Mouse (Mus musculus) embryonic facial prominence, embryonic 11.5 days (tissue): ENCODE measurements at regions not wholly inside any gene's neighbourhood (a gene's known extent, or its start where the extent isn't known, plus 50 kb on each side); places are given as distances from the start of the nearest gene placed in this dataset.

Experiments
- ATAC-seq: fragments of 200-750 bp; cut with Nextera tagmentation; replicated peaks from 2 replicates; pipeline ENCODE4 v1.8.0; 2017; ENCODE audit warnings: low read depth; ENCODE audit not compliant: insufficient number of reproducible peaks, low FRiP score, low TSS enrichment
- DNase-seq: peaks from one replicate; pipeline ENCODE4 v3.0.0-alpha.2; 2015; ENCODE audit warnings: low spot score
- H3K27ac ChIP-seq: fragments of 300-500 bp; sonication (generic); replicated peaks from 2 replicates; pipeline ENCODE4 v1.5.1; 2014; ENCODE audit warnings: mild to moderate bottlenecking, low read depth, low read length, control low read depth
- H3K27me3 ChIP-seq: fragments of 300-500 bp; sonication (generic); 2 replicates; pipeline ENCODE4 v1.6.1; 2014; ENCODE audit warnings: mild to moderate bottlenecking, low read length, moderate library complexity, mixed read lengths; ENCODE audit not compliant: control insufficient read depth, insufficient read depth
- H3K36me3 ChIP-seq: fragments of 300-500 bp; sonication (generic); replicated peaks from 2 replicates; pipeline ENCODE4 v1.6.1; 2014; ENCODE audit warnings: low read depth, mild to moderate bottlenecking, low read length, moderate library complexity, mixed read lengths; ENCODE audit not compliant: control insufficient read depth, insufficient read depth
- H3K4me1 ChIP-seq: fragments of 300-500 bp; sonication (generic); 2 replicates; pipeline ENCODE4 v1.6.1; 2014; ENCODE audit warnings: low read length, mixed read lengths; ENCODE audit not compliant: control insufficient read depth, insufficient read depth
- H3K4me2 ChIP-seq: fragments of 300-500 bp; sonication (generic); 2 replicates; pipeline ENCODE4 v1.6.1; 2014; ENCODE audit warnings: low read depth, mild to moderate bottlenecking, control low read depth, low read length, moderate library complexity
- H3K4me3 ChIP-seq: fragments of 300-500 bp; sonication (generic); 2 replicates; pipeline ENCODE4 v1.5.1; 2014; ENCODE audit warnings: low read depth, low read length, control low read depth
- H3K9ac ChIP-seq: fragments of 300-500 bp; sonication (generic); replicated peaks from 2 replicates; pipeline ENCODE4 v1.6.1; 2014; ENCODE audit warnings: mild to moderate bottlenecking, control low read depth, low read length
- H3K9me3 ChIP-seq: fragments of 300-500 bp; sonication (generic); replicated peaks from 2 replicates; pipeline ENCODE4 v1.6.1; 2016; ENCODE audit warnings: mild to moderate bottlenecking, low read length, inconsistent platforms, mixed read lengths; ENCODE audit not compliant: control insufficient read depth
- WGBS: fragments of 180-500 bp; shearing (Covaris S2); extraction: QIAGEN DNeasy Blood & Tissue Kit; methylation state at CpG from one replicate; pipeline ENCODE4 v1.1.7; 2014; 5-methylcytosine and 5-hydroxymethylcytosine counted together

GRCm38 (mm10) chr8:49262797-49263196 is 419.0 kb upstream of the Tenm3 start:
- Histone ChIP-seq H3K9me3 (no peaks in the 10 kb centered on the region), H3K4me3 (no peak overlapping the region), H3K4me2 (no peak overlapping the region), H3K9ac (no peak overlapping the region), H3K4me1 (no peaks in the 10 kb centered on the region), H3K27ac (no peak overlapping the region), H3K27me3 (no peaks in the 10 kb centered on the region), H3K36me3 (no peaks in the 10 kb centered on the region)
- no peak for DNase-seq
- WGBS = 46% methylated on average over 3 of the region's 3 CpGs
- ATAC-seq = no peak

- H3K4me2 ChIP-seq = no peak overlapping the region
- 68% methylated on average over 2 of the region's 2 CpGs for WGBS
- H3K9ac ChIP-seq = no peak overlapping the region
- no peak overlapping the region for H3K27ac ChIP-seq
- no peaks in the 10 kb centered on the region for H3K9me3 ChIP-seq
- no peaks in the 10 kb centered on the region for H3K36me3 ChIP-seq
- DNase-seq = no peak
- no peak for ATAC-seq
- H3K4me3 ChIP-seq = no peak overlapping the region
- no peaks in the 10 kb centered on the region for H3K27me3 ChIP-seq
- no peaks in the 10 kb centered on the region for H3K4me1 ChIP-seq
Observed at GRCm38 (mm10) chr8:49255954-49256353, 412.2 kb upstream of the Tenm3 start.

GRCm38 (mm10) chr8:49254311-49254828 is 410.6 kb upstream of the Tenm3 start:
- no peak overlapping the region for H3K4me2 ChIP-seq
- no peak overlapping the region for H3K4me3 ChIP-seq
- DNase-seq (no peak), ATAC-seq (no peak)
- WGBS = 72% methylated on average over 3 of the region's 3 CpGs
- no peaks in the 10 kb centered on the region for H3K9me3 ChIP-seq
- no peaks in the 10 kb centered on the region for H3K27me3 ChIP-seq
- H3K4me1 ChIP-seq = no peaks in the 10 kb centered on the region
- H3K36me3 ChIP-seq = no peaks in the 10 kb centered on the region
- H3K9ac ChIP-seq = no peak overlapping the region
- no peak overlapping the region for H3K27ac ChIP-seq

GRCm38 (mm10) chr8:49243002-49243401 is 399.3 kb upstream of the Tenm3 start:
- no peak for ATAC-seq
- Histone ChIP-seq H3K9ac (no peak overlapping the region), H3K36me3 (no peaks in the 10 kb centered on the region), H3K4me2 (no peak overlapping the region), H3K27ac (no peak overlapping the region), H3K4me3 (no peak overlapping the region), H3K4me1 (no peaks in the 10 kb centered on the region), H3K27me3 (no peaks in the 10 kb centered on the region), H3K9me3 (no peaks in the 10 kb centered on the region)
- WGBS = 55% methylated on average over 5 of the region's 5 CpGs
- DNase-seq = no peak

- no peak for ATAC-seq
- DNase-seq = no peak
- no peaks in the 10 kb centered on the region for H3K36me3 ChIP-seq
- H3K4me3 ChIP-seq = no peak overlapping the region
- H3K4me2 ChIP-seq = no peak overlapping the region
- WGBS = 65% methylated on average over 4 of the region's 4 CpGs
- no peaks in the 10 kb centered on the region for H3K4me1 ChIP-seq
- H3K27ac ChIP-seq = no peak overlapping the region
- H3K9me3 ChIP-seq = no peaks in the 10 kb centered on the region
- no peaks in the 10 kb centered on the region for H3K27me3 ChIP-seq
- H3K9ac ChIP-seq = no peak overlapping the region
Observed at GRCm38 (mm10) chr8:49236822-49237071, 393.0 kb upstream of the Tenm3 start.

GRCm38 (mm10) chr8:49236021-49236821 is 392.5 kb upstream of the Tenm3 start:
- Histone ChIP-seq H3K36me3 (no peaks in the 10 kb centered on the region), H3K9ac (no peak overlapping the region), H3K9me3 (no peaks in the 10 kb centered on the region), H3K4me3 (no peak overlapping the region), H3K27ac (no peak overlapping the region), H3K4me1 (no peaks in the 10 kb centered on the region), H3K27me3 (no peaks in the 10 kb centered on the region), H3K4me2 (no peak overlapping the region)
- DNase-seq (no peak), ATAC-seq (no peak)
- 80% methylated on average over 7 of the region's 7 CpGs for WGBS

- ATAC-seq = no peak
- no peak overlapping the region for H3K27ac ChIP-seq
- DNase-seq = no peak
- H3K36me3 ChIP-seq = no peaks in the 10 kb centered on the region
- H3K4me1 ChIP-seq = no peaks in the 10 kb centered on the region
- no peak overlapping the region for H3K4me3 ChIP-seq
- no peak overlapping the region for H3K9ac ChIP-seq
- H3K4me2 ChIP-seq = no peak overlapping the region
- no peaks in the 10 kb centered on the region for H3K9me3 ChIP-seq
- 80% methylated on average over 18 of the region's 18 CpGs for WGBS
- H3K27me3 ChIP-seq = no peaks in the 10 kb centered on the region
Observed at GRCm38 (mm10) chr8:49223841-49224420, 380.2 kb upstream of the Tenm3 start.

- ATAC-seq (no peak), DNase-seq (no peak)
- WGBS = 67% methylated on average over 4 of the region's 4 CpGs
- Histone ChIP-seq H3K36me3 (no peaks in the 10 kb centered on the region), H3K4me1 (no peaks in the 10 kb centered on the region), H3K4me3 (no peak overlapping the region), H3K27me3 (no peaks in the 10 kb centered on the region), H3K9ac (no peak overlapping the region), H3K4me2 (no peak overlapping the region), H3K27ac (no peak overlapping the region), H3K9me3 (no peaks in the 10 kb centered on the region)
Observed at GRCm38 (mm10) chr8:49195333-49195640, 351.5 kb upstream of the Tenm3 start.
